Mouse (Mus musculus): ENCODE measurements around the gene Ric8b. TPM values are rescaled to one million over a fixed set of nuclear protein-coding genes. Genes with fewer than 3 reads are reported as not detected.

Gene Ric8b
- polyA plus RNA-seq, 1 experiment from 2014 or later: 15.7 TPM

DNA sequence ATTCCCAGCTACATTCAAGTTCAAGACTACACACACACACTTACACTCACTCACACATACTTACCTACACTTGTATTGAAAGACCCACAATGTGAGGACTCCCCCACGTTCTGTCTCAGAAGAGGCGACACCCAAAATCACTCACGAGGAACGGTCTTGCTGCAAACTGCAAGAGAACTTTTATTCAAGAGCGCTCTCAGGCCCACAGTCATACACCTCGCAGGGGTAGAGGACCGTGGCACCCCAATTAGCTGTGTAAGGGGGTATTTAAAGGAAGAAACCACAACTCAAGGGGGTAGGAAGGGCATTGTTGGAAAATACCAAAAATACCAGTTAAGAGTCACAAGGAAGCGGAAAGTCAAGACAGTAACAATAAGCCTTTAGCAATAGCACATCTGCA, 130.6 kb downstream of the Ric8b start:
- H3K9me3 ChIP-seq (replicated peaks; ENCODE audit: control insufficient read depth, low read length): no peaks in the 10 kb centered on the region
- H3K4me2 ChIP-seq (ENCODE audit: low read depth, low read length): no peak overlapping the region
- no peak overlapping the region for H3K9ac ChIP-seq (ENCODE audit: low read length)
- no peak overlapping the region for H3K27ac ChIP-seq (ENCODE audit: low read length)
- H3K27me3 ChIP-seq (ENCODE audit: control insufficient read depth, insufficient read depth, low read length): no peaks in the 10 kb centered on the region
- no peaks in the 10 kb centered on the region for H3K36me3 ChIP-seq (ENCODE audit: control insufficient read depth, insufficient read depth)
- 92% methylated on average over 8 of the region's 8 CpGs for WGBS
- H3K4me1 ChIP-seq (ENCODE audit: control insufficient read depth, insufficient read depth, low read length): peaks cover 7% of the 10 kb centered on the region
- H3K4me3 ChIP-seq (ENCODE audit: low read length): no peak overlapping the region
- ATAC-seq (replicated peaks; ENCODE audit: extremely low read depth, insufficient read depth, low FRiP score): no peak

DNA sequence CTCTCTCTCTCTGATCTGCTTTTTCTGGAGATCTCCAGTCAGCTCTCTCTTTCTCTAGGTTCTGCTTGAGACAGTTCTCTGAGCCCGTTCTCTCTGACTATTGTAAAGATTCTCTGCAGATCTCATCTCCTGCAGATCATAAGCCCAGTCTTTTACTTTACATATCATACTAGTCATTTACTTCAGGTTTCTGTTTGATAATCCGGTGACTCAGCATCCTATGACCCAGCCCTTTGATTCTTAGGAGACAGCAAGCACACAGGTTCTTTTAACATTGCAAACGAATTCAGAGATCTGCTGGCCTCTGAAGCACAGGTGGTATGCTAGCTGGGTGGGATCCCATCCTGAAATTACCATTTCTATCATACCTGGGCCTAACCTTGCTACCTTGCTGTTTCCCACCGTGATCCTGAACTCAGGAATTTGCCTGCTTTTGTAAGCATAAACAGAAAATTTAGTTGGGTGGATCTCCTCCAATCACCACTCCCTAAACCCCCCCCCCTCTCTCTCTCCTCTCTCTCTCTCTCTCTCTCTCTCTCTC, 133.3 kb downstream of the Ric8b start:
- H3K36me3 ChIP-seq (ENCODE audit: control insufficient read depth, insufficient read depth): no peaks in the 10 kb centered on the region
- H3K4me1 ChIP-seq (ENCODE audit: control insufficient read depth, insufficient read depth, low read length): no peaks in the 10 kb centered on the region
- no peaks in the 10 kb centered on the region for H3K27me3 ChIP-seq (ENCODE audit: control insufficient read depth, insufficient read depth, low read length)
- 45% methylated on average over 4 of the region's 4 CpGs for WGBS
- no peak for ATAC-seq (replicated peaks; ENCODE audit: extremely low read depth, insufficient read depth, low FRiP score)
- H3K27ac ChIP-seq (ENCODE audit: low read length): no peak overlapping the region
- H3K9me3 ChIP-seq (replicated peaks; ENCODE audit: control insufficient read depth, low read length): no peaks in the 10 kb centered on the region
- no peak overlapping the region for H3K9ac ChIP-seq (ENCODE audit: low read length)
- H3K4me2 ChIP-seq (ENCODE audit: low read depth, low read length): no peak overlapping the region
- H3K4me3 ChIP-seq (ENCODE audit: low read length): no peak overlapping the region

DNA sequence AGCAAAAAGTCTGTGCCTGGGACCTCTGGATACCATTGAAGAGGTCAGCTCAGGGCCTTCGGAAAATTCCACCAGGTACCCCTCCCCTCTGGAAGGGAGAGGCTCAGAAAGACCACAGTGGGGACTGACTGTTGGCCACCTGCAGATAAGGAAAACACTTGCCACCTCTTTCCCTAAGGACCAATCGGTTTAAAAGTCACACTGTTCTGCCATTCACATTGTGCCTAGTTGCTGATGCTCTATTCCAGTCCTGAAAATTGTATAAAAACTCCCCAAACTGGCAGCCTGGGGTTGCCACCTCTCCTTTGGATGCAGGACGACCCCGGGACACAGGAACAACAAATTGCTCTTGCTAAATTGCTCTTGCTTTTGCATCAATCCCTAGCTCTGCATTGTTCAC, 135.0 kb downstream of the Ric8b start:
- ATAC-seq (replicated peaks; ENCODE audit: extremely low read depth, insufficient read depth, low FRiP score): no peak

DNA sequence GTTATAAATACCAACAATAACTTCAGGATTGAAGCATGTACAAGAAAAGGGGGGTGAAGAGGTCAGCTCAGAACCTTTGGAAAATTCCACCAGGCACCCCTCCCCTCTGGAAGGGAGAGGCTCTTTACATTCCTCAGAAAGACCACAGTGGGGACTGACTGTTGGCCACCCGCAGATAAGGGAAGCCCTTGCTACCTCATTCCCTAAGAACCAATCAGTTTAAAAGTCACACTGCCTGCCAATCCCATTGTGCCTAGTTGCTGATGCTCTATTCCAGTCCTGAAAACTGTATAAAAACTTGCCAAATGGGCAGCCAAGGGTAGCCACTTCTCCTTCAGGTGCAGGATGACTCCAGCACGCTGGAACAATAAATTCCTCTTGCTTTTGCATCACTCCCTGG, 137.5 kb downstream of the Ric8b start:
- Histone ChIP-seq H3K27ac (ENCODE audit: low read length) (no peak overlapping the region), H3K9ac (ENCODE audit: low read length) (no peak overlapping the region), H3K9me3 (replicated peaks; ENCODE audit: control insufficient read depth, low read length) (no peaks in the 10 kb centered on the region), H3K4me3 (ENCODE audit: low read length) (no peak overlapping the region), H3K27me3 (ENCODE audit: control insufficient read depth, insufficient read depth, low read length) (no peaks in the 10 kb centered on the region), H3K4me1 (ENCODE audit: control insufficient read depth, insufficient read depth, low read length) (no peaks in the 10 kb centered on the region), H3K4me2 (ENCODE audit: low read depth, low read length) (no peak overlapping the region), H3K36me3 (ENCODE audit: control insufficient read depth, insufficient read depth) (no peaks in the 10 kb centered on the region)
- 70% methylated on average over 2 of the region's 2 CpGs for WGBS
- no peak for ATAC-seq (replicated peaks; ENCODE audit: extremely low read depth, insufficient read depth, low FRiP score)

More for the DNA sequence above, 135.0 kb downstream of the Ric8b start:
- no peaks in the 10 kb centered on the region for H3K4me1 ChIP-seq (ENCODE audit: control insufficient read depth, insufficient read depth, low read length)
- H3K9ac ChIP-seq (ENCODE audit: low read length): no peak overlapping the region
- no peak overlapping the region for H3K4me2 ChIP-seq (ENCODE audit: low read depth, low read length)
- H3K27me3 ChIP-seq (ENCODE audit: control insufficient read depth, insufficient read depth, low read length): no peaks in the 10 kb centered on the region
- H3K9me3 ChIP-seq (replicated peaks; ENCODE audit: control insufficient read depth, low read length): no peaks in the 10 kb centered on the region
- H3K36me3 ChIP-seq (ENCODE audit: control insufficient read depth, insufficient read depth): no peaks in the 10 kb centered on the region
- no peak overlapping the region for H3K27ac ChIP-seq (ENCODE audit: low read length)
- no peak overlapping the region for H3K4me3 ChIP-seq (ENCODE audit: low read length)
- WGBS: 26% methylated on average over 4 of the region's 4 CpGs

Other genes with a start within 250 kb of the Ric8b start
- 0.04 TPM in 1 of 2 replicates, not detected in the other for gene Rfx4, start 161.6 kb upstream of the Ric8b start, polyA plus RNA-seq (2015; fragmentation: Nextera tagmentation; extraction: Ambion mirVana)
- 1.3 and 1.5 TPM in 2 replicates for gene Fhl4, start 184.9 kb downstream of the Ric8b start, polyA plus RNA-seq (2015; fragmentation: Nextera tagmentation; extraction: Ambion mirVana)
- 47.6 and 55.1 TPM in 2 replicates for gene Tmem263, start 185.0 kb downstream of the Ric8b start, polyA plus RNA-seq (2015; fragmentation: Nextera tagmentation; extraction: Ambion mirVana)
- 13.6 and 15.0 TPM in 2 replicates for gene Mterf2, start 210.4 kb downstream of the Ric8b start, polyA plus RNA-seq (2015; fragmentation: Nextera tagmentation; extraction: Ambion mirVana)

Data from heart, embryonic 16.5 days (tissue).